Mouse (Mus musculus) spleen, adult 2 months (tissue): ENCODE results near the gene Shisal1. TPM values are rescaled to one million over a fixed set of nuclear protein-coding genes. Genes with fewer than 3 reads are reported as not detected.

Experiments
- DNase-seq, 2 experiments: peaks; one replicate each; pipeline versions ENCODE4 v3.0.0 to v3.0.0-alpha.2; 2012 to 2021; ENCODE audit warnings: low spot score in 2 of 2, low read depth in 1 of 2
- H3K27ac ChIP-seq: fragments of 200-500 bp; 2 replicates; pipeline ENCODE4 v1.5.1; 2012; ENCODE audit warnings: low read length, inconsistent platforms; ENCODE audit not compliant: insufficient read depth
- H3K27me3 ChIP-seq: fragments of 200-500 bp; 2 replicates; pipeline ENCODE4 v1.6.1; 2012; ENCODE audit warnings: mild to moderate bottlenecking, moderate library complexity, low read length, inconsistent platforms; ENCODE audit not compliant: control insufficient read depth, insufficient read depth
- H3K36me3 ChIP-seq: fragments of 200-500 bp; 2 replicates; pipeline ENCODE4 v1.6.1; 2012; ENCODE audit warnings: mild to moderate bottlenecking, low read length, inconsistent platforms; ENCODE audit not compliant: control insufficient read depth, insufficient read depth
- H3K4me1 ChIP-seq: fragments of 200-500 bp; 2 replicates; pipeline ENCODE4 v1.6.1; 2011; ENCODE audit warnings: inconsistent platforms; ENCODE audit not compliant: control insufficient read depth, insufficient read depth, insufficient read length
- H3K4me3 ChIP-seq: fragments of 200-500 bp; 2 replicates; pipeline ENCODE4 v1.5.1; 2011; ENCODE audit warnings: mild to moderate bottlenecking, inconsistent platforms; ENCODE audit not compliant: insufficient read depth, insufficient read length; ENCODE audit errors: extremely low read depth
- CTCF ChIP-seq: fragments of 200-500 bp; IDR thresholded peaks from 2 replicates; pipeline ENCODE4 v1.5.1; 2011; ENCODE audit warnings: mild to moderate bottlenecking, inconsistent platforms; ENCODE audit not compliant: insufficient read depth, insufficient read length, insufficient replicate concordance; ENCODE audit errors: extremely low read depth
- POLR2A ChIP-seq: fragments of 200-500 bp; IDR thresholded peaks from 2 replicates; pipeline ENCODE4 v1.6.1; 2011; ENCODE audit warnings: low read depth, low read length, inconsistent platforms
- WGBS: fragments of 180-500 bp; shearing (Covaris S2); methylation state at CpG from one replicate; pipeline ENCODE4 v1.1.7; 2018; 5-methylcytosine and 5-hydroxymethylcytosine counted together
- polyA plus RNA-seq: library from polyadenylated mRNA; depleted of rRNA; stranded (reverse); fragments of >200 nt; gene quantifications from 2 replicates; pipeline ENCODE4 v1.2.3, GENCODE M21; 2012; rRNA removed

Gene Shisal1
- polyA plus RNA-seq, 1 experiment: 0.42 TPM

DNA sequence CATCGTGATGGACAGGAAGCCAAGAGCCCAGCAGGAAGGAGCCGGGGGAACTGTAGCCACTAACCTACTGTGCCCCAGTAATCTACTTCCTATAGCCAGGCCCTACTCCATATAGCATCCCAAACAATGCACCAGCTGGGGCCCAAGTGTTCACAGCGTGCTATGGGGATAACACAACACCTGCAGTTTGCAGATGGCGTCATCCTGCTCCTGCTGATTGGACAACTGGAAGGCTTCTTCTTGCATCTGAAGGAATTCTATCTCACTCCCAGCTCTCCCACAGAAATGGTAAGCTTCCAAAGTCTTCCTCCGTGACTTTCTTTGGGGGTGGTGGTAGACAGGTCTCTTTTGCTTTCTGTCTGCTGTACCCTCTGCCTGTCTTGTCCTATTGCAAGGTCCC lies 109.3 kb downstream of the Shisal1 start:
- no peaks in the 10 kb centered on the region; the same call in 1 of the 2 replicates for H3K4me1 ChIP-seq
- DNase-seq: no peak
- no peak overlapping the region for H3K4me3 ChIP-seq
- H3K27ac ChIP-seq: no peak overlapping the region
- WGBS: 73% methylated on average over 5 of the region's 5 CpGs
- TF ChIP-seq POLR2A: no peak
- no peak for TF ChIP-seq CTCF
- H3K36me3 ChIP-seq: peaks cover 42% of the 10 kb centered on the region
- no peaks in the 10 kb centered on the region for H3K27me3 ChIP-seq

- TF ChIP-seq POLR2A: no peak
- no peak for TF ChIP-seq CTCF
- H3K4me3 ChIP-seq: no peak overlapping the region
- H3K4me1 ChIP-seq: no peaks in the 10 kb centered on the region; the same call in 1 of the 2 replicates
- H3K27ac ChIP-seq: no peak overlapping the region
- WGBS: 75% methylated on average over 12 of the region's 12 CpGs
- DNase-seq: no peak
- peaks cover 41% of the 10 kb centered on the region for H3K36me3 ChIP-seq
- H3K27me3 ChIP-seq: no peaks in the 10 kb centered on the region
Observed at GRCm38 (mm10) chr15:84336281-84336817, 110.5 kb downstream of the Shisal1 start.

DNA sequence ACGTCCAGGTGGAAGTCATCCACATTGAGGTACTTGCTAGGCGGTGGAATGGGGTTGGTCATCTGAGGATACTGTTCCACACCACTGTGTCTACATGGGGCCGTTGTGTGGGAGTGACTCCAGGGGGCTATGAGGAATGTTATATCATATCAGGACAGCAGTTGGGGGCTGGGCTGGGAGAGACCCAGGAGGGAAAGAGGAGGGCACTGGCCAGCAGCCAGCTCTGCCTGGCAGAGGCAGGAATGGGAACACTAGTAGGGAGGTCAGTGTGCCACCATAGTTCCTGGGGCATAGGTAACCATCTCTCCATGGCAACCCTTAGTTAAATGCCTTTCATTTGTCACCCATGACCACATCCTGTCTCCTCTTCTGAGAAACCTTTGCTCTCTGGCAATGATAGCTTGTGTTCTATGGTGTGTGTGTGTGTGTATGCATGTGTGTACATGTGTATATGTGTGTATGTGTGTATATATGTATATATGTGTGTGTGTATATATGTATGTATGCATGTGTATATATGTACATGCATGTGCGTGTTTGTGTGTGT lies 115.8 kb downstream of the Shisal1 start:
- Histone ChIP-seq H3K27ac (no peak overlapping the region), H3K4me1 (peaks cover 2% of the 10 kb centered on the region; the same call in 1 of the 2 replicates), H3K4me3 (no peak overlapping the region), H3K27me3 (no peaks in the 10 kb centered on the region), H3K36me3 (peaks cover 46% of the 10 kb centered on the region)
- 91% methylated on average over 4 of the region's 4 CpGs for WGBS
- DNase-seq: no peak
- TF ChIP-seq POLR2A: no peak
- TF ChIP-seq CTCF: no peak

DNA sequence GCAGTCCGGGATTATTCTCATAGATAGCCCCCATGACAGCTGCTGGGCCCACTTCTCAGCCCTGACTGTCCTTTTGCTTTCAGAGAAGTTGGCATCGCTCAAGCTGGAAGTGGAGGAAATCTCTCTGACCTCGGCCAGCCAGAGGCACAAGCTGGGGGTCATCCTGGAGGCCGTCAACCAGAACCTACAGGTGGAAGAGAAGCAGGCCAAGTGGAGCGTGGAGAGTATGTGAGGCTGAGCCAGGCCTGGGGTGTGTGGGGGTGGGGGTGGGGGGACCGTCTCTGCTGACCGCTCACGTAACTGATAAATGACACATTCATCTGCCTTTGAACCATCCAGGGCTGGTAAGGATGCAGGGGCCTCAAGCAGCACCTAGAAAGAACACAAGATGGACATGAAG lies 117.0 kb downstream of the Shisal1 start:
- H3K36me3 ChIP-seq: peaks cover 38% of the 10 kb centered on the region
- H3K27ac ChIP-seq: no peak overlapping the region
- DNase-seq: no peak
- WGBS: 89% methylated on average over 8 of the region's 8 CpGs
- TF ChIP-seq CTCF (no peak), POLR2A (no peak)
- no peaks in the 10 kb centered on the region for H3K27me3 ChIP-seq
- no peak overlapping the region for H3K4me3 ChIP-seq
- H3K4me1 ChIP-seq: peaks cover 6% of the 10 kb centered on the region; the same call in 1 of the 2 replicates

Other genes starting within 250 kb of the Shisal1 start
- 38.6 and 39.9 TPM in 2 replicates for gene Parvb, start 215.1 kb downstream of the Shisal1 start, polyA plus RNA-seq
- gene Parvg, start 123.1 kb downstream of the Shisal1 start, polyA plus RNA-seq: 75.0 and 77.1 TPM in 2 replicates
- gene Rtl6, start 110.7 kb upstream of the Shisal1 start, polyA plus RNA-seq: 9.0 and 11.8 TPM in 2 replicates
- 54.6 and 77.8 TPM in 2 replicates for gene Prr5, start 222.5 kb upstream of the Shisal1 start, polyA plus RNA-seq